Mouse (Mus musculus): ENCODE measurements around the gene Slco2b1. TPM values are rescaled to one million over a fixed set of nuclear protein-coding genes. Genes with fewer than 3 reads are reported as not detected.

Slco2b1 gene
- total RNA-seq, 2 experiments from 2014 or later, result 4.2 to 6.7 TPM

Other genes starting within 250 kb of the Slco2b1 start
- gene Klhl35, start 245.3 kb downstream of the Slco2b1 start, total RNA-seq (2021), result not detected
- 100 to 1,000 TPM; 210 to 242 TPM for gene Rps3, start 227.6 kb downstream of the Slco2b1 start, total RNA-seq (2021)
- gene Arrb1, start 175.9 kb downstream of the Slco2b1 start, total RNA-seq (2021), result 1 to 10 TPM; 7.8 to 8.6 TPM
- 10 to 100 TPM; 56.4 to 57.7 TPM for gene Tpbgl, start 84.2 kb downstream of the Slco2b1 start, total RNA-seq (2021)
- gene Olfr520, start 18.9 kb upstream of the Slco2b1 start, total RNA-seq (2021), result not detected
- not detected for gene Olfr521, start 52.2 kb upstream of the Slco2b1 start, total RNA-seq (2021)
- 1 to 10 TPM; 2.4 to 3.4 TPM for gene Neu3, start 117.1 kb upstream of the Slco2b1 start, total RNA-seq (2021)
- gene Xrra1, start 147.8 kb upstream of the Slco2b1 start, total RNA-seq (2021), result under 1 TPM in 1 of 2 experiments, not detected in 1; 0.33 TPM
- 10 to 100 TPM; 67.1 to 75.1 TPM for gene Spcs2, start 152.1 kb upstream of the Slco2b1 start, total RNA-seq (2021)